Mouse (Mus musculus): ENCODE data around the gene Kpna2. TPM values are rescaled to one million over a fixed set of nuclear protein-coding genes. Genes with fewer than 3 reads are reported as not detected.

Kpna2 gene
- polyA plus RNA-seq, 1 experiment = 50.9 TPM

- no peaks in the 10 kb centered on the region for H3K27me3 ChIP-seq (ENCODE audit: control insufficient read depth, insufficient read depth, insufficient read length)
- H3K79me3 ChIP-seq (ENCODE audit: low read depth) = no peaks in the 10 kb centered on the region
- no peak overlapping the region for H3K4me3 ChIP-seq (ENCODE audit: insufficient read depth, poor library complexity, severe bottlenecking)
- TF ChIP-seq USF1 (IDR thresholded peaks at IDR 0.05; ENCODE audit: low read depth) (no peak), CTCF (IDR thresholded peaks at IDR 0.05; ENCODE audit: control insufficient read depth, insufficient read depth, insufficient read length) (no peak), MYOD1 (IDR thresholded peaks at IDR 0.05; ENCODE audit: control insufficient read depth, insufficient read length, low read depth) (no peak), MYOG (IDR thresholded peaks at IDR 0.05; ENCODE audit: control insufficient read depth, extremely low read depth, insufficient read length) (no peak), CEBPB (IDR thresholded peaks at IDR 0.05; ENCODE audit: low read depth) (no peak), MAX (IDR thresholded peaks at IDR 0.05) (no peak), FOSL1 (IDR thresholded peaks at IDR 0.05; ENCODE audit: insufficient read depth, low read length, poor library complexity, severe bottlenecking) (no peak)
- H3K79me2 ChIP-seq (ENCODE audit: control insufficient read depth, insufficient read depth) = no peaks in the 10 kb centered on the region
- no peak overlapping the region for H3ac ChIP-seq (ENCODE audit: control insufficient read depth, insufficient read length, low read depth)
- peaks cover 20% of the 10 kb centered on the region for H3K36me3 ChIP-seq (ENCODE audit: control insufficient read depth, insufficient read depth)
These were observed 17.6 kb downstream of the Kpna2 start for GRCm38 (mm10) chr11:106981787-106982186.

- H3K4me3 ChIP-seq (ENCODE audit: insufficient read depth, poor library complexity, severe bottlenecking) = no peak overlapping the region
- H3K27me3 ChIP-seq (ENCODE audit: control insufficient read depth, insufficient read depth, insufficient read length) = no peaks in the 10 kb centered on the region
- H3K36me3 ChIP-seq (ENCODE audit: control insufficient read depth, insufficient read depth) = peaks cover 9% of the 10 kb centered on the region
- no peak overlapping the region for H3ac ChIP-seq (ENCODE audit: control insufficient read depth, insufficient read length, low read depth)
- TF ChIP-seq CTCF (IDR thresholded peaks at IDR 0.05; ENCODE audit: control insufficient read depth, insufficient read depth, insufficient read length) = peak; percentile 35
- no peak for TF ChIP-seq MYOD1 (IDR thresholded peaks at IDR 0.05; ENCODE audit: control insufficient read depth, insufficient read length, low read depth)
- no peak for TF ChIP-seq MYOG (IDR thresholded peaks at IDR 0.05; ENCODE audit: control insufficient read depth, extremely low read depth, insufficient read length)
- H3K79me3 ChIP-seq (ENCODE audit: low read depth) = no peaks in the 10 kb centered on the region
- no peaks in the 10 kb centered on the region for H3K79me2 ChIP-seq (ENCODE audit: control insufficient read depth, insufficient read depth)
These were observed 18.9 kb downstream of the Kpna2 start for GRCm38 (mm10) chr11:106980455-106980854.

GRCm38 (mm10) chr11:106976194-106976593 lies 23.1 kb downstream of the Kpna2 start:
- H3K4me3 ChIP-seq (ENCODE audit: insufficient read depth, poor library complexity, severe bottlenecking) = no peak overlapping the region
- H3K27me3 ChIP-seq (ENCODE audit: control insufficient read depth, insufficient read depth, insufficient read length) = no peaks in the 10 kb centered on the region
- no peaks in the 10 kb centered on the region for H3K79me2 ChIP-seq (ENCODE audit: control insufficient read depth, insufficient read depth)
- no peaks in the 10 kb centered on the region for H3K36me3 ChIP-seq (ENCODE audit: control insufficient read depth, insufficient read depth)
- no peak overlapping the region for H3ac ChIP-seq (ENCODE audit: control insufficient read depth, insufficient read length, low read depth)
- H3K79me3 ChIP-seq (ENCODE audit: low read depth) = no peaks in the 10 kb centered on the region
- no peak for TF ChIP-seq MAX (IDR thresholded peaks at IDR 0.05)
- TF ChIP-seq FOSL1 (IDR thresholded peaks at IDR 0.05; ENCODE audit: insufficient read depth, low read length, poor library complexity, severe bottlenecking) = no peak
- no peak for TF ChIP-seq MYOD1 (IDR thresholded peaks at IDR 0.05; ENCODE audit: control insufficient read depth, insufficient read length, low read depth)
- TF ChIP-seq USF1 (IDR thresholded peaks at IDR 0.05; ENCODE audit: low read depth) = no peak

- H3K79me2 ChIP-seq (ENCODE audit: control insufficient read depth, insufficient read depth) = no peaks in the 10 kb centered on the region
- no peaks in the 10 kb centered on the region for H3K27me3 ChIP-seq (ENCODE audit: control insufficient read depth, insufficient read depth, insufficient read length)
- no peak overlapping the region for H3ac ChIP-seq (ENCODE audit: control insufficient read depth, insufficient read length, low read depth)
- H3K79me3 ChIP-seq (ENCODE audit: low read depth) = no peaks in the 10 kb centered on the region
- no peaks in the 10 kb centered on the region for H3K36me3 ChIP-seq (ENCODE audit: control insufficient read depth, insufficient read depth)
- no peak for TF ChIP-seq USF1 (IDR thresholded peaks at IDR 0.05; ENCODE audit: low read depth)
- TF ChIP-seq CEBPB (IDR thresholded peaks at IDR 0.05; ENCODE audit: low read depth) = no peak
- no peak for TF ChIP-seq FOSL1 (IDR thresholded peaks at IDR 0.05; ENCODE audit: insufficient read depth, low read length, poor library complexity, severe bottlenecking)
- no peak for TF ChIP-seq MYOG (IDR thresholded peaks at IDR 0.05; ENCODE audit: control insufficient read depth, extremely low read depth, insufficient read length)
- no peak for TF ChIP-seq MYOD1 (IDR thresholded peaks at IDR 0.05; ENCODE audit: control insufficient read depth, insufficient read length, low read depth)
- H3K4me3 ChIP-seq (ENCODE audit: insufficient read depth, poor library complexity, severe bottlenecking) = no peak overlapping the region
These were observed 23.7 kb downstream of the Kpna2 start for GRCm38 (mm10) chr11:106975419-106976177.

GRCm38 (mm10) chr11:106974440-106974839 lies 24.9 kb downstream of the Kpna2 start:
- Histone ChIP-seq H3K4me3 (ENCODE audit: insufficient read depth, poor library complexity, severe bottlenecking) (no peak overlapping the region), H3K36me3 (ENCODE audit: control insufficient read depth, insufficient read depth) (no peaks in the 10 kb centered on the region), H3ac (ENCODE audit: control insufficient read depth, insufficient read length, low read depth) (no peak overlapping the region), H3K27me3 (ENCODE audit: control insufficient read depth, insufficient read depth, insufficient read length) (no peaks in the 10 kb centered on the region), H3K79me2 (ENCODE audit: control insufficient read depth, insufficient read depth) (no peaks in the 10 kb centered on the region), H3K79me3 (ENCODE audit: low read depth) (no peaks in the 10 kb centered on the region)
- TF ChIP-seq FOSL1 (IDR thresholded peaks at IDR 0.05; ENCODE audit: insufficient read depth, low read length, poor library complexity, severe bottlenecking) (no peak), CTCF (IDR thresholded peaks at IDR 0.05; ENCODE audit: control insufficient read depth, insufficient read depth, insufficient read length) (no peak), MYOG (IDR thresholded peaks at IDR 0.05; ENCODE audit: control insufficient read depth, extremely low read depth, insufficient read length) (no peak), USF1 (IDR thresholded peaks at IDR 0.05; ENCODE audit: low read depth) (no peak), MYOD1 (IDR thresholded peaks at IDR 0.05; ENCODE audit: control insufficient read depth, insufficient read length, low read depth) (no peak)

GRCm38 (mm10) chr11:106973016-106973415 lies 26.3 kb downstream of the Kpna2 start:
- TF ChIP-seq CTCF (IDR thresholded peaks at IDR 0.05; ENCODE audit: control insufficient read depth, insufficient read depth, insufficient read length) (no peak), USF1 (IDR thresholded peaks at IDR 0.05; ENCODE audit: low read depth) (no peak), CEBPB (IDR thresholded peaks at IDR 0.05; ENCODE audit: low read depth) (no peak), MYOD1 (IDR thresholded peaks at IDR 0.05; ENCODE audit: control insufficient read depth, insufficient read length, low read depth) (no peak), FOSL1 (IDR thresholded peaks at IDR 0.05; ENCODE audit: insufficient read depth, low read length, poor library complexity, severe bottlenecking) (no peak), MYOG (IDR thresholded peaks at IDR 0.05; ENCODE audit: control insufficient read depth, extremely low read depth, insufficient read length) (no peak), MAX (IDR thresholded peaks at IDR 0.05) (no peak)
- Histone ChIP-seq H3K27me3 (ENCODE audit: control insufficient read depth, insufficient read depth, insufficient read length) (no peaks in the 10 kb centered on the region), H3K79me2 (ENCODE audit: control insufficient read depth, insufficient read depth) (no peaks in the 10 kb centered on the region), H3K4me3 (ENCODE audit: insufficient read depth, poor library complexity, severe bottlenecking) (no peak overlapping the region), H3ac (ENCODE audit: control insufficient read depth, insufficient read length, low read depth) (no peak overlapping the region), H3K79me3 (ENCODE audit: low read depth) (no peaks in the 10 kb centered on the region), H3K36me3 (ENCODE audit: control insufficient read depth, insufficient read depth) (no peaks in the 10 kb centered on the region)

Data from C2C12 (cell line).